Mouse (Mus musculus) kidney, adult 2 months (tissue): ENCODE measurements at regions not wholly inside any gene's neighbourhood (a gene's known extent, or its start where the extent isn't known, plus 50 kb on each side); places are given as distances from the start of the nearest gene placed in this dataset.

ENCODE experiments used
- CTCF ChIP-seq: fragments of 200-500 bp; conservative IDR thresholded peaks from 2 replicates; pipeline ENCODE4 v1.5.1; 2011; ENCODE audit warnings: low read depth, mild to moderate bottlenecking, control low read depth, low read length, moderate library complexity, mixed read lengths; ENCODE audit not compliant: insufficient read depth, insufficient read length
- POLR2A ChIP-seq: fragments of 200-500 bp; IDR thresholded peaks from one replicate; pipeline ENCODE4 v1.6.1; 2011; ENCODE audit warnings: low read depth, low read length, control low read depth

DNA sequence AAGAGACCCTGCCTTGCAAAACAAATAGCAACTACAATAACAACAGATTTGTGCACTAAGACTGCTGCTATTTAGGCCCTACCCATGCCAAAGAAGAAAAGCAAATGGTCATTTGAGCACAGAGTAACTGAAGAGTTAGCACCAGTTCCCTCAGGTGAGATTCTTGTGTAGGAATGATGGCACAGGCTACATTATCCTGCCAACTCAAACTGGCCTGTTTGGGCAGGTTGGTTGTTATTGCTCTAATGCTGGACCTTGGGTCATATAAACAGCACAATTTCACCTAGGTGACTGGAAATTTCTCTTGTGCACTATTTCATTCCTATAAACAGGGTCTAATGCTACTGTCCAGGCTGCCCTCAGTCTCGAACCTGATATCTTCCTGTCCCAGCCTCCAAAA lies 79.7 kb upstream of the Trim24 start:
- TF ChIP-seq CTCF (no peak), POLR2A (no peak)
